Mouse (Mus musculus): ENCODE measurements at regions not wholly inside any gene's neighbourhood (a gene's known extent, or its start where the extent isn't known, plus 50 kb on each side); places are given as distances from the start of the nearest gene placed in this dataset.

DNA sequence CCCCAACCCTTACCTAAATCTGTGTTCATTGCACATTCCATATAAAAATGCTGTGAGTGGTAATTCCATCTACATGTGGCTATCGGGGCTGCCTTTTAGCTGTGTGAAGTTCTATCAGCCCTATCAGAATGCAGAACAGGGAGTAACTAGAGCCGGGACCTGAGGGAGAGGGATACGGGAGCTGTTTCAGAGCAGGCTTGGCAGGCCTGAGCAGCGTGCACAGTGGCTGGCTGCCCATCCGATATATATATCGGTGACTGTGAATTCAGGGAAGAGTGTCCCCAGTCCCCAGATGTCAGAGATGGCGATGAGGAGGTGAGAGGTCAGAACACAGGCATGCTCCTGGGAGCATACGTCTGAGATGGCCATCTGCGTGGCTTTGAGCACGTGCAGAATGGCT, 79.0 kb downstream of the Arl4c start:
- DNase-seq (ENCODE audit: low read depth, low spot score) (no peak), ATAC-seq (no peak)
- H3K27me3 ChIP-seq: no peaks in the 10 kb centered on the region
- CTCF ChIA-PET: no interaction called here
- in situ Hi-C loops (cut with MboI; ENCODE audit: low pct_unique_long_range_greater_than_20kb): no loop called here
- no peak for TF ChIP-seq CTCF (IDR thresholded peaks at IDR 0.05)
- POLR2A ChIA-PET: no interaction called here

- H3K27me3 ChIP-seq: no peaks in the 10 kb centered on the region
- in situ Hi-C loops (cut with MboI; ENCODE audit: low pct_unique_long_range_greater_than_20kb): no loop called here
- TF ChIP-seq CTCF (IDR thresholded peaks at IDR 0.05): no peak
- no peak for ATAC-seq
- ChIA-PET CTCF (no interaction called here), POLR2A (no interaction called here)
- no peak for DNase-seq (ENCODE audit: low read depth, low spot score)
Observed at GRCm38 (mm10) chr1:88622356-88622755, 79.7 kb downstream of the Arl4c start.

DNA sequence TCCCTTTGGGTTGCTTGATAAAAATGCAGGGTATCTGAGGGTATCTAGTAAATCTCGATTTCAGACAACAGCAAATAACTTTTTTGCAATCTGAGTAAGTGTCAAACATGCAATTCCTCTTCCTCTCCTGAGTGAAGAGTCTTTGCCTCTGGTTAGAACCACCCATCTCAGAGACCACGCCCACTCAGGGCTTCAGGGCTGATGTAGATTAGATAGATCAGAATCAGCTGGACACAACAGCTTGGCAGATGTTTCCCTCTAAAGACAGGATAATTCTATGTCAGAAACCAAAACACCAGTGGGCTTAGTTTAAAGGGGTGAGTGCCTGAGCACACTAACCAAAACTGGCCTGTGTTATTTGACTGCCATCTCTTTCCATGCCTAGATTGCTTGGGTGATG, 80.8 kb downstream of the Arl4c start:
- ATAC-seq (no peak), DNase-seq (ENCODE audit: low read depth, low spot score) (no peak)
- in situ Hi-C loops (cut with MboI; ENCODE audit: low pct_unique_long_range_greater_than_20kb): no loop called here
- H3K27me3 ChIP-seq: no peaks in the 10 kb centered on the region
- ChIA-PET CTCF (no interaction called here), POLR2A (no interaction called here)
- TF ChIP-seq CTCF (IDR thresholded peaks at IDR 0.05): no peak

DNA sequence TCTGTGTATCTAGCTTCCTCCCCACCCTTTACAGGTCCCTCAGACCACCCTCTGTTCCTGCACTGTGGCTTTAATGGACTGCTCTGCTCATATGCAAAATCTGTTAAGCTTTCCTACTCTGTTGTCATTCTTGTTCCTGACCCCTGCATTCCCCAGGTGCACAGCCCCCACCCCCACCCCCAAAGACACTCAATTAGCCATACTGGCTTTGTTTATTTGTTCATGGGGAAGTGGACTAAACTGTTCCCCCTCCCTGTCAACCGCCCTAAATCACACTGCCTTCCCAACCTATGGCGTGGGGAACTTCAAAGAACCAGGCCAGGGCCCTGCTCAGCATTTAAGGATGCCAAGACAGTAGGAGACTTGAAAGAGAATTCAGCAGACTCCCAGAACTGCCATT, 89.0 kb downstream of the Arl4c start:
- ChIA-PET POLR2A (interaction anchor here (1.2 kb wide), 1 partner anchor 85 kb away, joined by 7 read pairs; no protein-coding TSS in a partner anchor), CTCF (interaction anchor here (1.2 kb wide), 1 partner anchor 26 kb away, joined by 3 read pairs; no protein-coding TSS in a partner anchor)
- TF ChIP-seq CTCF (IDR thresholded peaks at IDR 0.05): no peak
- DNase-seq (ENCODE audit: low read depth, low spot score) (no peak), ATAC-seq (no peak)
- no peaks in the 10 kb centered on the region for H3K27me3 ChIP-seq
- in situ Hi-C loops (cut with MboI; ENCODE audit: low pct_unique_long_range_greater_than_20kb): no loop called here

GRCm38 (mm10) chr1:88611241-88611640, 90.8 kb downstream of the Arl4c start:
- TF ChIP-seq CTCF (IDR thresholded peaks at IDR 0.05): no peak
- POLR2A ChIA-PET: no interaction called here
- no peak for ATAC-seq

GRCm38 (mm10) chr1:88610810-88611209, 91.2 kb downstream of the Arl4c start:
- POLR2A ChIA-PET: no interaction called here
- no peaks in the 10 kb centered on the region for H3K27me3 ChIP-seq
- no peak for DNase-seq (ENCODE audit: low read depth, low spot score)
- ATAC-seq: no peak
- in situ Hi-C loops (cut with MboI; ENCODE audit: low pct_unique_long_range_greater_than_20kb): no loop called here
- CTCF ChIA-PET: no interaction called here
- TF ChIP-seq CTCF (IDR thresholded peaks at IDR 0.05): no peak

More at GRCm38 (mm10) chr1:88611241-88611640, 90.8 kb downstream of the Arl4c start:
- DNase-seq (ENCODE audit: low read depth, low spot score): no peak
- in situ Hi-C loops (cut with MboI; ENCODE audit: low pct_unique_long_range_greater_than_20kb): no loop called here
- H3K27me3 ChIP-seq: no peaks in the 10 kb centered on the region
- CTCF ChIA-PET: no interaction called here

DNA sequence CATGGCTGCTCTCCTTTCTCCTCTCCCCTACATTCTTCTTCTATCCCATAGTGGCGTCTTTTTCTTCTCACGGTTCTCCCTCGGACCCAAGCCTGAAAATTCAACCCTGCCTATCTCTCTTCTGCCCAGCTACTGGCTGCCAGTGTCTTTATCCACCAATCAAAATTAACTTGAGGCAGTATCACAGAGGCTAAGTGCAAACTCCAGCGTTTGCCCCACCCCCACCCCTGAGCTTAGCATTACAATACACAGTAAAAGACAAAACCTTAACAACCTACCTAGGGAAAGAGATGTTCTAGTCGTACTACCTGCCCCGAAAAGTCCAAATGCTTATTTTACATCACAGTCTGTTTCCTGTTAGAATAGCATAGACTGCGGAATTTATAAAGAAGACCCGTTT, 93.2 kb downstream of the Arl4c start:
- in situ Hi-C loops (cut with MboI; ENCODE audit: low pct_unique_long_range_greater_than_20kb): no loop called here
- no peak for TF ChIP-seq CTCF (IDR thresholded peaks at IDR 0.05)
- ChIA-PET POLR2A (no interaction called here), CTCF (no interaction called here)
- DNase-seq (ENCODE audit: low read depth, low spot score): no peak
- no peaks in the 10 kb centered on the region for H3K27me3 ChIP-seq
- no peak for ATAC-seq

DNA sequence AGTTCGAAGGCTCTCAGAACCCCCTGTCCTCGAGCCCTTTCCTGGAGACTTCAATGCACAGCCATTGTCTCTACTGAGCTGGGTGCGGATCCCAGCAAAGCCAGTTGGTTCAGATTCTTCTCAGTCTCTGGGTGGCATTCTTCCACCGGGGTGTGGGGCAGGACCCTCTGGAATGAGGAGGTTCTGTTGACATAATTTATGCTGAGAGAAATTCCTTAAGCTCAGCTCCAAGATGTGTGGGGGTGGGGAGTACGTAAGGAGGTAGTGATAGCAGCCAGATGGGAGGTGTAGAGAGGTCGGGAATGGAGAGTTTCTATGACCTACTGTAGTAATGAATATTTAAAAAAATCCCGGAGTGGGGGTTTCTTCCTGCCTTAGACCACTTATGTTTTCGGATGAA, 93.8 kb downstream of the Arl4c start:
- POLR2A ChIA-PET: no interaction called here
- DNase-seq (ENCODE audit: low read depth, low spot score) (no peak), ATAC-seq (no peak)
- H3K27me3 ChIP-seq: no peaks in the 10 kb centered on the region
- CTCF ChIA-PET: no interaction called here
- TF ChIP-seq CTCF (IDR thresholded peaks at IDR 0.05): no peak
- in situ Hi-C loops (cut with MboI; ENCODE audit: low pct_unique_long_range_greater_than_20kb): no loop called here

DNA sequence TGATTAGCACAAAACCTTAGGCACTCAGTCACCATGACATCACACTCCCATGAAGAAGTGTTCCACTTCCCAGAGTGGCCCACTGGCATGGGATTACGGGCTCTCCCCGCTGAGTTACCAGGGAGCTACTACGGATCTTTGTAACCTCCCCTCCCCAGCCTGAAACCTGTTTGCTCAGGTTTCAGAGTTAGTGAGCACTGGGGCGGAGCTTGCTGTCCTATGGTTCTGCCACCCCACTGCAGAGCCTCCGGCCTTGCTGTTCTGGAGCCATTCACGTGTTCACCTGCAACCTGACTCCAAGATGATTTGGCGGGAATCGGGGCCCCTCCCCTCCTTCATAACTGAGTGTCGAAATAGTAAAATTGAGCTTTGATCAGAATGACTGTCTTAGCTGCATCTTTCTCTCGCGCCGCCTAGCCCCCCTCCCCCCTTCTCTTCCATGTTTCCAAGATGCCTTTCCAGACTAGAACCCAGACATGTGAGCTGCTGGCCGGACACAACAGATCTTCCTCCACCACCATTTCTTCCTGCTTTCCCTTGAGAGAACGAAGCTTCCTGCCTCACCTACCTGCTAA, 95.8 kb upstream of the Glrp1 start:
- no peaks in the 10 kb centered on the region for H3K27me3 ChIP-seq
- TF ChIP-seq CTCF (IDR thresholded peaks at IDR 0.05): no peak
- CTCF ChIA-PET: interaction anchor here (0.9 kb wide), 1 partner anchor 19 kb away, joined by 3 read pairs; no protein-coding TSS in a partner anchor

GRCm38 (mm10) chr1:88602241-88602640, 92.4 kb upstream of the Glrp1 start:
- TF ChIP-seq CTCF (IDR thresholded peaks at IDR 0.05): no peak
- DNase-seq (ENCODE audit: low read depth, low spot score) (no peak), ATAC-seq (no peak)
- CTCF ChIA-PET: no interaction called here
- in situ Hi-C loops (cut with MboI; ENCODE audit: low pct_unique_long_range_greater_than_20kb): no loop called here
- no peaks in the 10 kb centered on the region for H3K27me3 ChIP-seq
- POLR2A ChIA-PET: no interaction called here

More for the DNA sequence above, 95.8 kb upstream of the Glrp1 start:
- in situ Hi-C loops (cut with MboI; ENCODE audit: low pct_unique_long_range_greater_than_20kb): no loop called here
- ATAC-seq (no peak), DNase-seq (ENCODE audit: low read depth, low spot score) (no peak)
- POLR2A ChIA-PET: no interaction called here

DNA sequence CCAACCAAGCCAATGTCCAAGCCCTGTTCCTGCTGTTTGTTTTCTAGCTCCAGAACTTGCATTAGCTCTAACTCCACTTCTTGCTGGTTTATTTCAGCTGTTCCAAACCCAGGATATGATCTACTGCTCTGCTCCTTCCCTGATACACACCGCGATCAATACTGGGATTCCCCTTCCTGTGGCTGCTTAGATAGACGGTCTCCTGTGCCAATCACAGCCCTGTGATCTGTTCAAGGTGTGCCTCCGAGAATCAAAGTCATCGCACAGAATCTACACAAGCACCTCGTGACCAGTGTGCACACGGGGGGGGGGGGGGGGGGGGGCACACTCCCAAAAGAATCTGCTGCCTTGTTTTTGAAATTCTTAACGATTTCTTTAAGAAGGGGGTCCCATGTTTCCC, 91.9 kb upstream of the Glrp1 start:
- no peak for ATAC-seq
- no peak for TF ChIP-seq CTCF (IDR thresholded peaks at IDR 0.05)
- DNase-seq (ENCODE audit: low read depth, low spot score): no peak
- CTCF ChIA-PET: no interaction called here
- in situ Hi-C loops (cut with MboI; ENCODE audit: low pct_unique_long_range_greater_than_20kb): no loop called here
- H3K27me3 ChIP-seq: no peaks in the 10 kb centered on the region
- POLR2A ChIA-PET: no interaction called here

GRCm38 (mm10) chr1:88600145-88600544, 90.3 kb upstream of the Glrp1 start:
- TF ChIP-seq CTCF (IDR thresholded peaks at IDR 0.05): no peak
- in situ Hi-C loops (cut with MboI; ENCODE audit: low pct_unique_long_range_greater_than_20kb): no loop called here
- CTCF ChIA-PET: interaction anchor here (1.0 kb wide), 1 partner anchor 87 kb away, joined by 4 read pairs; no protein-coding TSS in a partner anchor
- POLR2A ChIA-PET: no interaction called here
- ATAC-seq (no peak), DNase-seq (ENCODE audit: low read depth, low spot score) (no peak)
- H3K27me3 ChIP-seq: no peaks in the 10 kb centered on the region

All from Patski (cell line).